Mouse (Mus musculus) midbrain, embryonic 10.5 days (tissue): Measurements from ENCODE around the gene Myo10. TPM values are rescaled to one million over a fixed set of nuclear protein-coding genes. Genes with fewer than 3 reads are reported as not detected.

ENCODE experiments used
- DNase-seq: peaks from one replicate; pipeline ENCODE4 v3.0.0-alpha.2; 2017; ENCODE audit warnings: low spot score
- H3K27ac ChIP-seq: fragments of 300-500 bp; sonication (generic); replicated peaks from 2 replicates; pipeline ENCODE4 v1.5.1; 2016; ENCODE audit warnings: mild to moderate bottlenecking
- H3K27me3 ChIP-seq: fragments of 300-500 bp; sonication (generic); 2 replicates; pipeline ENCODE4 v1.6.1; 2016; ENCODE audit warnings: low read depth, mild to moderate bottlenecking; ENCODE audit not compliant: poor library complexity, severe bottlenecking
- H3K36me3 ChIP-seq: fragments of 300-500 bp; sonication (generic); 2 replicates; pipeline ENCODE4 v1.6.1; 2016; ENCODE audit warnings: mild to moderate bottlenecking, moderate library complexity
- H3K4me1 ChIP-seq: fragments of 300-500 bp; sonication (generic); 2 replicates; pipeline ENCODE4 v1.6.1; 2016
- H3K4me3 ChIP-seq: fragments of 300-500 bp; sonication (generic); 2 replicates; pipeline ENCODE4 v1.5.1; 2016; ENCODE audit warnings: mild to moderate bottlenecking, moderate library complexity
- H3K9me3 ChIP-seq: fragments of 300-500 bp; sonication (generic); replicated peaks from 2 replicates; pipeline ENCODE4 v1.6.1; 2016; ENCODE audit warnings: mild to moderate bottlenecking
- WGBS: fragments of 180-500 bp; shearing (Covaris S2); methylation state at CpG from one replicate; pipeline ENCODE4 v1.1.7; 2016; 5-methylcytosine and 5-hydroxymethylcytosine counted together
- polyA plus RNA-seq: library from polyadenylated mRNA; unstranded; fragments of >200 nt; fragmentation: Nextera tagmentation; extraction: Ambion mirVana; gene quantifications from 2 replicates; pipeline ENCODE4 v1.2.1, GENCODE M21; 2016

Myo10 gene
- polyA plus RNA-seq, 1 experiment from 2014 or later, result 74.7 TPM

GRCm38 (mm10) chr15:25764653-25765352 is 142.5 kb downstream of the Myo10 start:
- H3K4me1 ChIP-seq, result peaks cover 100% of the 10 kb centered on the region
- 76% methylated on average over 13 of the region's 13 CpGs for WGBS
- no peak overlapping the region for H3K4me3 ChIP-seq

GRCm38 (mm10) chr15:25767777-25768176 is 145.5 kb downstream of the Myo10 start:
- H3K9me3 ChIP-seq, result no peaks in the 10 kb centered on the region
- no peaks in the 10 kb centered on the region for H3K27me3 ChIP-seq
- peaks cover 89% of the 10 kb centered on the region for H3K4me1 ChIP-seq
- H3K36me3 ChIP-seq, result peaks cover 21% of the 10 kb centered on the region
- H3K27ac ChIP-seq, result peak overlapping the region; percentile 39
- no peak overlapping the region for H3K4me3 ChIP-seq
- no peak for DNase-seq
- WGBS, result 82% methylated on average over 6 of the region's 6 CpGs

More at GRCm38 (mm10) chr15:25764653-25765352, 142.5 kb downstream of the Myo10 start:
- DNase-seq, result no peak
- Histone ChIP-seq H3K27ac (peak overlapping the region; percentile 90), H3K36me3 (peaks cover 10% of the 10 kb centered on the region; the same call in 1 of the 2 replicates), H3K9me3 (no peaks in the 10 kb centered on the region), H3K27me3 (no peaks in the 10 kb centered on the region)

GRCm38 (mm10) chr15:25769524-25770255 is 147.4 kb downstream of the Myo10 start:
- Histone ChIP-seq H3K27ac (peak overlapping the region; percentile 64; the same call in 1 of the 2 replicates), H3K9me3 (no peaks in the 10 kb centered on the region), H3K27me3 (no peaks in the 10 kb centered on the region), H3K4me1 (peaks cover 89% of the 10 kb centered on the region), H3K36me3 (peaks cover 21% of the 10 kb centered on the region), H3K4me3 (no peak overlapping the region)
- DNase-seq, result no peak
- WGBS, result 64% methylated on average over 9 of the region's 9 CpGs

GRCm38 (mm10) chr15:25771782-25772181 is 149.5 kb downstream of the Myo10 start:
- peaks cover 89% of the 10 kb centered on the region for H3K4me1 ChIP-seq
- no peaks in the 10 kb centered on the region for H3K9me3 ChIP-seq
- 82% methylated on average over 10 of the region's 10 CpGs for WGBS
- H3K4me3 ChIP-seq, result no peak overlapping the region
- H3K27ac ChIP-seq, result peak overlapping the region; percentile 64; the same call in 1 of the 2 replicates
- peaks cover 33% of the 10 kb centered on the region for H3K36me3 ChIP-seq
- H3K27me3 ChIP-seq, result no peaks in the 10 kb centered on the region
- DNase-seq, result no peak

GRCm38 (mm10) chr15:25773711-25774513 is 151.6 kb downstream of the Myo10 start:
- peaks cover 85% of the 10 kb centered on the region for H3K4me1 ChIP-seq
- H3K27me3 ChIP-seq, result no peaks in the 10 kb centered on the region
- peaks cover 49% of the 10 kb centered on the region for H3K36me3 ChIP-seq
- 1% methylated on average over 21 of the region's 21 CpGs for WGBS
- peak overlapping the region; percentile 88 for H3K27ac ChIP-seq
- H3K9me3 ChIP-seq, result no peaks in the 10 kb centered on the region
- peak overlapping the region; percentile 59 for H3K4me3 ChIP-seq
- peak; percentile 94 for DNase-seq

- Histone ChIP-seq H3K36me3 (peaks cover 84% of the 10 kb centered on the region), H3K4me3 (no peak overlapping the region), H3K27me3 (no peaks in the 10 kb centered on the region), H3K9me3 (no peaks in the 10 kb centered on the region; the same call in 1 of the 2 replicates), H3K4me1 (peaks cover 55% of the 10 kb centered on the region), H3K27ac (no peak overlapping the region)
- no peak for DNase-seq
- 77% methylated on average over 8 of the region's 8 CpGs for WGBS
These were observed 156.6 kb downstream of the Myo10 start for GRCm38 (mm10) chr15:25778937-25779336.

GRCm38 (mm10) chr15:25779522-25780191 is 157.3 kb downstream of the Myo10 start:
- H3K27me3 ChIP-seq, result no peaks in the 10 kb centered on the region
- peaks cover 91% of the 10 kb centered on the region for H3K36me3 ChIP-seq
- peak overlapping the region; percentile 52 for H3K27ac ChIP-seq
- 81% methylated on average over 23 of the region's 23 CpGs for WGBS
- no peak for DNase-seq
- peaks cover 47% of the 10 kb centered on the region for H3K4me1 ChIP-seq
- no peaks in the 10 kb centered on the region; the same call in 1 of the 2 replicates for H3K9me3 ChIP-seq
- H3K4me3 ChIP-seq, result no peak overlapping the region

- H3K9me3 ChIP-seq, result no peaks in the 10 kb centered on the region; the same call in 1 of the 2 replicates
- no peaks in the 10 kb centered on the region for H3K27me3 ChIP-seq
- H3K4me1 ChIP-seq, result peaks cover 33% of the 10 kb centered on the region
- DNase-seq, result no peak
- H3K27ac ChIP-seq, result no peak overlapping the region
- peaks cover 100% of the 10 kb centered on the region for H3K36me3 ChIP-seq
- H3K4me3 ChIP-seq, result no peak overlapping the region
- 87% methylated on average over 33 of the region's 33 CpGs for whole genome bisulfite sequencing
These were observed 158.7 kb downstream of the Myo10 start for GRCm38 (mm10) chr15:25781053-25781452.

- DNase-seq, result no peak
- H3K9me3 ChIP-seq, result no peaks in the 10 kb centered on the region; the same call in 1 of the 2 replicates
- no peak overlapping the region for H3K4me3 ChIP-seq
- WGBS, result 91% methylated on average over 35 of the region's 35 CpGs
- H3K4me1 ChIP-seq, result 0 out of 2 replicates have a peak, but pooled peaks cover 9% of the 10 kb centered on the region
- peaks cover 100% of the 10 kb centered on the region for H3K36me3 ChIP-seq
- no peak overlapping the region for H3K27ac ChIP-seq
- no peaks in the 10 kb centered on the region for H3K27me3 ChIP-seq
These were observed 163.4 kb downstream of the Myo10 start for GRCm38 (mm10) chr15:25785456-25786390.

GRCm38 (mm10) chr15:25787406-25787805 is 165.1 kb downstream of the Myo10 start:
- Histone ChIP-seq H3K9me3 (no peaks in the 10 kb centered on the region), H3K36me3 (peaks cover 98% of the 10 kb centered on the region), H3K27ac (no peak overlapping the region), H3K4me3 (no peak overlapping the region), H3K27me3 (no peaks in the 10 kb centered on the region), H3K4me1 (0 out of 2 replicates have a peak, but pooled peaks cover 9% of the 10 kb centered on the region)
- DNase-seq, result no peak
- 89% methylated on average over 9 of the region's 9 CpGs for WGBS

GRCm38 (mm10) chr15:25787965-25788364 is 165.6 kb downstream of the Myo10 start:
- Histone ChIP-seq H3K27me3 (no peaks in the 10 kb centered on the region), H3K36me3 (peaks cover 98% of the 10 kb centered on the region), H3K4me3 (no peak overlapping the region), H3K9me3 (no peaks in the 10 kb centered on the region), H3K27ac (no peak overlapping the region), H3K4me1 (0 out of 2 replicates have a peak, but pooled peaks cover 9% of the 10 kb centered on the region)
- DNase-seq, result no peak
- WGBS, result 93% methylated on average over 8 of the region's 8 CpGs
